Mouse (Mus musculus) cerebellum, adult 11 months (tissue): ENCODE measurements around the gene Erich4.

Source experiments
- DNase-seq: peaks from one replicate; pipeline ENCODE4 v3.0.0; 2022

Erich4 gene

GRCm38 (mm10) chr7:25615706-25616011, at the start of gene Erich4:
Erich4 (minus strand) TSS chr7:25615892.
- DNase-seq = no peak

GRCm38 (mm10) chr7:25658657-25659472, 43.2 kb upstream of the Erich4 start, which contains the start of the genes Bckdha and Exosc5:
Bckdha (minus strand) TSS chr7:25658981.
Exosc5 (plus strand) TSS chr7:25659164.
- DNase-seq = peak; percentile 99

- DNase-seq = no peak
Measured at GRCm38 (mm10) chr7:25657785-25658184, 42.1 kb upstream of the Erich4 start.

GRCm38 (mm10) chr7:25655601-25656428, 40.1 kb upstream of the Erich4 start:
- DNase-seq = peak; percentile 52

- no peak for DNase-seq
Measured at GRCm38 (mm10) chr7:25652244-25652759, 36.6 kb upstream of the Erich4 start.

- no peak for DNase-seq
Measured at GRCm38 (mm10) chr7:25651281-25651680, 35.6 kb upstream of the Erich4 start.

GRCm38 (mm10) chr7:25649839-25650238, 34.1 kb upstream of the Erich4 start:
- DNase-seq = no peak

- DNase-seq = no peak
Measured at GRCm38 (mm10) chr7:25647574-25648123, 32.0 kb upstream of the Erich4 start.

GRCm38 (mm10) chr7:25645074-25645473, 29.4 kb upstream of the Erich4 start:
- DNase-seq = no peak

- no peak for DNase-seq
Measured at GRCm38 (mm10) chr7:25644631-25645030, 28.9 kb upstream of the Erich4 start.

GRCm38 (mm10) chr7:25644136-25644535, 28.4 kb upstream of the Erich4 start:
- DNase-seq = no peak

GRCm38 (mm10) chr7:25639754-25640153, 24.1 kb upstream of the Erich4 start:
- peak; percentile 45 for DNase-seq

GRCm38 (mm10) chr7:25637099-25637498, 21.4 kb upstream of the Erich4 start:
- no peak for DNase-seq

GRCm38 (mm10) chr7:25636373-25636772, 20.7 kb upstream of the Erich4 start:
- DNase-seq = no peak

GRCm38 (mm10) chr7:25632679-25633078, 17.0 kb upstream of the Erich4 start:
- DNase-seq = no peak

GRCm38 (mm10) chr7:25628323-25628620, 12.6 kb upstream of the Erich4 start:
- DNase-seq = no peak

GRCm38 (mm10) chr7:25627431-25628322, 12.0 kb upstream of the Erich4 start:
- no peak for DNase-seq

- DNase-seq = no peak
Measured at GRCm38 (mm10) chr7:25626509-25627430, 11.1 kb upstream of the Erich4 start, which contains the start of gene B3gnt8. B3gnt8 (plus strand) TSS chr7:25626654.

- DNase-seq = no peak
Measured at GRCm38 (mm10) chr7:25625594-25626250, 10.0 kb upstream of the Erich4 start.

- DNase-seq = no peak
Measured at GRCm38 (mm10) chr7:25624851-25625250, 9.2 kb upstream of the Erich4 start.

- no peak for DNase-seq
Measured at GRCm38 (mm10) chr7:25623857-25624370, 8.2 kb upstream of the Erich4 start.
